Mouse (Mus musculus) midbrain, embryonic 11.5 days (tissue): ENCODE results near the gene Arl6. TPM values are rescaled to one million over a fixed set of nuclear protein-coding genes. Genes with fewer than 3 reads are reported as not detected.
A peak's percentile ranks its signal among the peaks of the same experiment; 100 is the strongest.

ENCODE experiments used
- ATAC-seq: fragments of 200-750 bp; cut with Nextera tagmentation; 2 replicates; pipeline ENCODE4 v1.8.0; 2017; ENCODE audit warnings: moderate TSS enrichment, moderate library complexity; ENCODE audit not compliant: low FRiP score
- DNase-seq: peaks from one replicate; pipeline ENCODE4 v3.0.0; 2015; ENCODE audit warnings: low spot score; ENCODE audit errors: missing footprints
- H3K27ac ChIP-seq: fragments of 300-500 bp; sonication (generic); 2 replicates; pipeline ENCODE4 v1.5.1; 2014; ENCODE audit warnings: low read depth, low read length
- H3K27me3 ChIP-seq: fragments of 300-500 bp; sonication (generic); 2 replicates; pipeline ENCODE4 v1.6.1; 2014; ENCODE audit warnings: mild to moderate bottlenecking, low read length, moderate library complexity, mixed read lengths; ENCODE audit not compliant: control insufficient read depth, insufficient read depth
- H3K36me3 ChIP-seq: fragments of 300-500 bp; sonication (generic); 2 replicates; pipeline ENCODE4 v1.6.1; 2014; ENCODE audit warnings: mild to moderate bottlenecking, low read length, moderate library complexity, mixed read lengths; ENCODE audit not compliant: control insufficient read depth, insufficient read depth
- H3K4me1 ChIP-seq: fragments of 300-500 bp; sonication (generic); 2 replicates; pipeline ENCODE4 v1.6.1; 2014; ENCODE audit warnings: low read length; ENCODE audit not compliant: control insufficient read depth, insufficient read depth
- H3K4me2 ChIP-seq: fragments of 300-500 bp; sonication (generic); 2 replicates; pipeline ENCODE4 v1.6.1; 2014; ENCODE audit warnings: mild to moderate bottlenecking, moderate library complexity
- H3K4me3 ChIP-seq: fragments of 300-500 bp; sonication (generic); 2 replicates; pipeline ENCODE4 v1.5.1; 2014; ENCODE audit warnings: low read depth, low read length
- H3K9ac ChIP-seq: fragments of 300-500 bp; sonication (generic); 2 replicates; pipeline ENCODE4 v1.6.1; 2014; ENCODE audit warnings: low read length
- H3K9me3 ChIP-seq: fragments of 300-500 bp; sonication (generic); 2 replicates; pipeline ENCODE4 v1.6.1; 2016; ENCODE audit warnings: low read length; ENCODE audit not compliant: control insufficient read depth
- WGBS: fragments of 180-500 bp; shearing (Covaris S2); extraction: QIAGEN DNeasy Blood & Tissue Kit; methylation state at CpG from one replicate; pipeline ENCODE4 v1.1.7; 2014; 5-methylcytosine and 5-hydroxymethylcytosine counted together
- polyA plus RNA-seq: library from polyadenylated mRNA; unstranded; fragments of >200 nt; fragmentation: Nextera tagmentation; extraction: Ambion mirVana; gene quantifications from 2 replicates; pipeline ENCODE4 v1.2.1, GENCODE M21; 2014

Gene Arl6
- 56.7 and 62.0 TPM in 2 replicates for polyA plus RNA-seq

- peak within 1 kb of the TSS; percentile 77 for H3K9ac ChIP-seq
- H3K4me2 ChIP-seq = peak within 1 kb of the TSS; percentile 67
- WGBS = under 1% methylated on average over 46 of the region's 46 CpGs
- ATAC-seq (peak; percentile 98), DNase-seq (peak; percentile 100)
- H3K27ac ChIP-seq = peak within 1 kb of the TSS; percentile 98
- H3K9me3 ChIP-seq = no peaks in the 10 kb centered on the region
- no peaks in the 10 kb centered on the region for H3K27me3 ChIP-seq
- no peaks in the 10 kb centered on the region for H3K36me3 ChIP-seq
- no peaks in the 10 kb centered on the region; the same call in 1 of the 2 replicates for H3K4me1 ChIP-seq
- H3K4me3 ChIP-seq = peak within 1 kb of the TSS; percentile 70
Observed at GRCm38 (mm10) chr16:59639102-59639691, at the start of gene Arl6. TSS of gene Arl6 (minus strand) at chr16:59639391.

- H3K4me2 ChIP-seq = no peak overlapping the region
- H3K36me3 ChIP-seq = no peaks in the 10 kb centered on the region
- WGBS = 73% methylated on average over 5 of the region's 5 CpGs
- no peaks in the 10 kb centered on the region for H3K9me3 ChIP-seq
- no peak for DNase-seq
- H3K27ac ChIP-seq = no peak overlapping the region
- H3K4me1 ChIP-seq = no peaks in the 10 kb centered on the region
- ATAC-seq = no peak
- no peak overlapping the region for H3K9ac ChIP-seq
- H3K4me3 ChIP-seq = no peak overlapping the region
- H3K27me3 ChIP-seq = no peaks in the 10 kb centered on the region
Observed at GRCm38 (mm10) chr16:59685135-59685534, 45.9 kb upstream of the Arl6 start.

- WGBS = 10% methylated on average over 8 of the region's 8 CpGs
- ATAC-seq = peak; percentile 88
- Histone ChIP-seq H3K27me3 (no peaks in the 10 kb centered on the region), H3K4me2 (no peak overlapping the region), H3K4me1 (no peaks in the 10 kb centered on the region), H3K4me3 (no peak overlapping the region), H3K9me3 (no peaks in the 10 kb centered on the region), H3K36me3 (no peaks in the 10 kb centered on the region), H3K9ac (no peak overlapping the region), H3K27ac (no peak overlapping the region)
- DNase-seq = peak; percentile 96
Observed at GRCm38 (mm10) chr16:59683434-59683833, 44.2 kb upstream of the Arl6 start.

GRCm38 (mm10) chr16:59682216-59682891 is 43.2 kb upstream of the Arl6 start:
- H3K27me3 ChIP-seq = no peaks in the 10 kb centered on the region
- DNase-seq = no peak
- no peak for ATAC-seq
- H3K4me3 ChIP-seq = no peak overlapping the region
- no peak overlapping the region for H3K4me2 ChIP-seq
- H3K9me3 ChIP-seq = no peaks in the 10 kb centered on the region
- WGBS = 78% methylated on average over 8 of the region's 8 CpGs
- no peak overlapping the region for H3K9ac ChIP-seq
- H3K36me3 ChIP-seq = no peaks in the 10 kb centered on the region
- no peaks in the 10 kb centered on the region for H3K4me1 ChIP-seq
- no peak overlapping the region for H3K27ac ChIP-seq

GRCm38 (mm10) chr16:59666938-59667337 is 27.7 kb upstream of the Arl6 start:
- Histone ChIP-seq H3K36me3 (no peaks in the 10 kb centered on the region), H3K27ac (no peak overlapping the region), H3K27me3 (no peaks in the 10 kb centered on the region), H3K9me3 (no peaks in the 10 kb centered on the region), H3K4me1 (no peaks in the 10 kb centered on the region), H3K9ac (no peak overlapping the region), H3K4me3 (no peak overlapping the region), H3K4me2 (no peak overlapping the region)
- no peak for ATAC-seq
- WGBS = 82% methylated on average over 2 of the region's 2 CpGs
- no peak for DNase-seq

GRCm38 (mm10) chr16:59643766-59644165 is 4.6 kb upstream of the Arl6 start:
- H3K27ac ChIP-seq = no peak overlapping the region
- H3K27me3 ChIP-seq = no peaks in the 10 kb centered on the region
- H3K4me3 ChIP-seq = no peak overlapping the region
- no peaks in the 10 kb centered on the region for H3K36me3 ChIP-seq
- no peak overlapping the region for H3K4me2 ChIP-seq
- no peak overlapping the region for H3K9ac ChIP-seq
- WGBS = 51% methylated on average over 2 of the region's 2 CpGs
- no peaks in the 10 kb centered on the region for H3K4me1 ChIP-seq
- no peaks in the 10 kb centered on the region for H3K9me3 ChIP-seq
- DNase-seq (no peak), ATAC-seq (no peak)

- H3K27ac ChIP-seq = no peak overlapping the region; the same call in 1 of the 2 replicates
- no peaks in the 10 kb centered on the region for H3K9me3 ChIP-seq
- DNase-seq = peak; percentile 86
- H3K27me3 ChIP-seq = no peaks in the 10 kb centered on the region
- H3K36me3 ChIP-seq = no peaks in the 10 kb centered on the region
- 89% methylated on average over 3 of the region's 3 CpGs for WGBS
- H3K9ac ChIP-seq = no peak overlapping the region
- no peak overlapping the region for H3K4me3 ChIP-seq
- H3K4me2 ChIP-seq = no peak overlapping the region; the same call in 1 of the 2 replicates
- no peaks in the 10 kb centered on the region; the same call in 1 of the 2 replicates for H3K4me1 ChIP-seq
- no peak for ATAC-seq
Observed at GRCm38 (mm10) chr16:59639985-59640384, 794 bp upstream of the Arl6 start.

GRCm38 (mm10) chr16:59634598-59634997 is 4.6 kb downstream of the Arl6 start:
- ATAC-seq = no peak
- no peak for DNase-seq
- no peaks in the 10 kb centered on the region for H3K9me3 ChIP-seq
- no peaks in the 10 kb centered on the region; the same call in 1 of the 2 replicates for H3K4me1 ChIP-seq
- no peak overlapping the region for H3K9ac ChIP-seq
- H3K27me3 ChIP-seq = no peaks in the 10 kb centered on the region
- peaks cover 3% of the 10 kb centered on the region; the same call in 1 of the 2 replicates for H3K36me3 ChIP-seq
- no peak overlapping the region for H3K4me3 ChIP-seq
- 83% methylated on average over 2 of the region's 2 CpGs for WGBS
- H3K4me2 ChIP-seq = no peak overlapping the region
- H3K27ac ChIP-seq = no peak overlapping the region

- Histone ChIP-seq H3K4me2 (no peak overlapping the region), H3K4me1 (no peaks in the 10 kb centered on the region), H3K4me3 (no peak overlapping the region), H3K9me3 (no peaks in the 10 kb centered on the region), H3K27ac (no peak overlapping the region), H3K9ac (no peak overlapping the region), H3K27me3 (no peaks in the 10 kb centered on the region), H3K36me3 (no peaks in the 10 kb centered on the region)
- no peak for ATAC-seq
- 100% methylated on average over 2 of the region's 2 CpGs for WGBS
- no peak for DNase-seq
Observed at GRCm38 (mm10) chr16:59621554-59621953, 17.6 kb downstream of the Arl6 start.
